Mouse (Mus musculus): ENCODE measurements around the gene Fbrs.
"Not testable (repeated sequence)": the region's sequence is repeated elsewhere in the genome, so short reads cannot be mapped to it uniquely, and the experiment has no call there.

Gene Fbrs

DNA sequence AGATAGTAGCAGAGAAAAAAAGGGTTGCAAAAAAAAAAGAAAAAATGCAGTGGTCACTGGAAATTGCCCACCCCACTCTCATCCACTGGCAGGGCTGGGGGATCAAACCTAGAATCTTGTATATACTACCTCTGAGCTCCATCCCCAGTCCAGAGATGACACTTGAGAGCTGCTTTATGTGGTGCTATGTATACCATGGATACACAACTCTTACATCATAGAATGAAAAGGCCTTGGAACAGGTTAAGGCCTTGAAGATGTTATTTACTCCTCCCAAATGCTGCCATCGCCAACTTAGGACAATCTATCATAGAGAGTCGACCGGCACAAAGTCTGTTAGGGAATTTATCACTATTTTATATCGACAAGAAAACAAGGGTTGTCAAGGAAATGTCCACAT is 2.1 kb upstream of the Fbrs start:
- no peak for DNase-seq

- DNase-seq: peak; percentile 99
Observed at GRCm38 (mm10) chr7:127477687-127478634, 1.0 kb upstream of the Fbrs start.

DNA sequence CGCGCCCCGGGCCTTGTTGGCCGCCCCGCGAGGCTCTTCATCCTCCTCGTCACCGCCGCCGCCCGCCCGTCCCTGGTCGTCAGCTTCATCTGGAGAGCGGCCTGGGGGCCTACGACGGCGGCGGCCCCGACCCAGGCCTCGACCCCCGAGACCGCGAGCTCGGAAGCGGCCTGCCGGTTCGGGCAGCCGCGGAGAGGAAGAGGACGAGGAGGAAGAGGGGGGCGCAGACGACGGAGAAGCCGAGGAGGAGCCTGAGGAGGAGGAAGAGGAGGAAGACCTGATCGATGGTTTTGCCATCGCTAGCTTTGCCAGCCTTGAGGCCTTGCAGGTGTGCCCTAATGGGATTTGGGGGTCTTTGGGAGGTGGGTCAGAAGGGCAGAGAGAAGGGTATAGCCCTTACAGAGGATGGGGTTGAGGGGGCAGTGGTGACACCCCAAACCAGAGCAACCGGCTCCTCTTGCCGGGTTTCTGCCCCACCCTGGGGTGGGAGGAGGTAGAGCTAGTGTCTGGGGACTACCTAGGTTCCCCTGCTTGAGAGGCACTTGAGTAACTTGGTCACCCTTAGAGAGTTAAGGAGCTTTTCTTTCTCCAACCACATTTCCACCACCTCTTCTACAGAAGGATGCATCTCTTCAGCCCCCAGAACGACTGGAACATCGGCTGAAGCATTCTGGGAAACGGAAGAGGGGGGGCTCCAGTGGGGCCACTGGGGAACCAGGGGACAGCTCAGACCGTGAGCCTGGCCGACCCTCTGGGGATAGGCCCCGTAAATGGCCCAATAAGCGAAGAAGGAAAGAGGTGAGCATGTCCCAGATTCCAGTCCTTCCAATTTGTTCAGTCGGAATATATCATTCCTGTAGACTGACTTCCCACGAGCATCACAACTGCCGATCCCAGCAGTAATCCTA is 573 bp downstream of the Fbrs start:
- DNase-seq: peak; percentile 29

DNA sequence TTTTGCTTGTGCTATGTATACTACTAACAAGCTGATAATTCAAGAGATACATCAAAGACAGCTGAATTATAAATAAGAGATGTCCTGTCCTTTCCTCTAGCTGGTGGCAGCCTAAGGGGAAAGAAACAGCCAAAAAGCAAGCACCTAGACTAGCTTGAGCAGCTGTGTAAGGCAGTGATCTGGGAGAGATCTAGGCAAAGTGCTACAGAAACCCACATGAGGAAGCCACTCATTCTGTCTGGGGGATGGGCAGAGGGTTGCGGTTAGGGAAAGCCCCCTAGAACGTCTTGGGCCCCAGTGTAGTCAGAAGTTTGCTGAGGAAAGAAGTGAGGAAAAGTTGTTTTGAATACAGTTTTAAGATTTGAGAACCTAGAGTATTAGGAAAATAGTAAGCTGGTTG is 1.3 kb downstream of the Fbrs start:
- DNase-seq: no peak

DNA sequence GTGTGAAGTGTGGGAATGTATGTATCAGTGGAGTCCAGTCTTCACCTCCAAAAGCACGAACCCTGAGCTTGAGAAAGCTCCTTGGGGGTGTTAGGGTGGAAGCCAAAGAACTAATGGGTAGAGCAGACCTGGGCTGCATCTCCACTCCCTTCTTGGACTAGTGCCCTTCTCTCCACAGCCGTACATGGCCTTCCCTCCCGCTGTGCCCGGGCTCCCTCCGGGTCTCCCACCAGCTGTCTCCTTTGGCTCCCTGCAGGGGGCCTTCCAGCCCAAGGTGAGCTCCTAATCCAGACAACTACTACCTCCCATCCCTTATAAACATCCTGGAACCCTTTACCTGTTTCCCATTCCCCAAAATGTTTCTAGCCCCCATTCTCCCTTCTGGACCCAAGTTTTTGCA is 6.4 kb downstream of the Fbrs start:
- DNase-seq: no peak

GRCm38 (mm10) chr7:127488364-127488763 is 9.4 kb downstream of the Fbrs start:
- not testable (repeated sequence) for DNase-seq

DNA sequence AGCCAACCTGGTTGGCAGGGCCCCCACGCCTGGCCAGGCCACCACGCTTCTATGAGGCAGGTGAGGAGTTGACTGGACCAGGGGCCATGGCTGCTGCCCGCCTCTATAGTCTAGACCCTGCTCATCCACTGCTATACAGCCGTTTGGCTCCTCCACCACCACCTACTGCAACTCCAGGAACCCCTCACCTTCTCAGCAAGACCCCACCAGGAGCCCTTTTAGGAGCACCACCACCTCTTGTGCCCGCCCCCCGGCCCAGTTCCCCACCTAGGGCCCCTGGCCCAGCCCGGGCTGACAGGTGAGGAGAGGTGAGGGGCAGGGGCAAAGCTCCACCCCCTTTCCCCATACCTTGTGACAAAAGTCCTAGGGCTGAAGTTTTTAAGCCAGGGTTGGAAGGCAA is 11.0 kb downstream of the Fbrs start:
- no peak for DNase-seq

GRCm38 (mm10) chr7:127491846-127492245 is 12.8 kb downstream of the Fbrs start:
- no peak for DNase-seq

- DNase-seq: no peak
Observed at GRCm38 (mm10) chr7:127494648-127495047, 15.6 kb downstream of the Fbrs start.

GRCm38 (mm10) chr7:127497382-127497781 is 18.4 kb downstream of the Fbrs start:
- DNase-seq: no peak

- peak; percentile 47 for DNase-seq
Observed at GRCm38 (mm10) chr7:127498407-127498806, 19.4 kb downstream of the Fbrs start.

DNA sequence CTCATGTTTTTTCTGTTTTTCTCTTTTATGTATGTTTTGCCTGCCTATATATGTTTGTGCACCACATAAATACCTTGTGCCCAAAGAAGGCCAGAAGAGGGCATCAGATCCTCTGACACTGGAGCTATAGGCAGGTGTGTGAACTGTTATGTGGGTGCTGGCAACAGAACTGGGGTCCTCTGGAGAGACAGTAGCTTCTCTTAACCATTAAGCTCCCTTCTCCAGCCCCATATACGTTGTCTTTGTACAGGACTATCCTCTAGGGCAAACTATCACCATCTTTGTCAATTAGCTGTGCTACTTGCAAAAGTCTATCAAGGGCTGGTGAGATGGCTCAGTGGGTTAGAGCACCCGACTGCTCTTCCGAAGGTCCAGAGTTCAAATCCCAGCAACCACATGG is 29.3 kb downstream of the Fbrs start:
- no peak for DNase-seq

- DNase-seq: not testable (repeated sequence)
Observed at GRCm38 (mm10) chr7:127509830-127510229, 30.8 kb downstream of the Fbrs start.

- DNase-seq: peak; percentile 16
Observed at GRCm38 (mm10) chr7:127511241-127511640, 32.2 kb downstream of the Fbrs start.

DNA sequence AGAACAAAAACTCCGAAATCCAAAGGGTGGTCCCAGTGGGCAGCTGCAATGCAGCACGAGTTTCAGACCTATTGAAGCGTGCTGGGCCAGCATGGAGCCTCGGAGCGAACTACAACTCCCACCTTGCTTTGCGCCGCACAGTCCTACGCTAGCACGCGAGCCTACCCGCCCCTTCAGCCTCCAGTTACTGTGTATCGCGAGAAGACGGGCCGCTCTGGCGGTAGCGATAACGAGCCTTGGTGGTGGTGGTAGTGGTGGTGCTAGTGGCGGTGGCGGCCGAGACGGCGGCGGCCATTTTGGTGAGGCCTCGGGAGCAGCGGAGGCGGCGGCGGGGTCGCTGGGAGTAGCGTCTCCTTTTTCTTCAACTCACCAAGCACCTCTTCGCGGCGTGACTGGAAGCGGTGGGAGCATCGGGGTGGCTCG is 32.8 kb downstream of the Fbrs start, which contains the start of gene Srcap:
TSS of gene Srcap (plus strand) at position 176 of the 423 bp plus-strand sequence.
- peak; percentile 95 for DNase-seq

DNA sequence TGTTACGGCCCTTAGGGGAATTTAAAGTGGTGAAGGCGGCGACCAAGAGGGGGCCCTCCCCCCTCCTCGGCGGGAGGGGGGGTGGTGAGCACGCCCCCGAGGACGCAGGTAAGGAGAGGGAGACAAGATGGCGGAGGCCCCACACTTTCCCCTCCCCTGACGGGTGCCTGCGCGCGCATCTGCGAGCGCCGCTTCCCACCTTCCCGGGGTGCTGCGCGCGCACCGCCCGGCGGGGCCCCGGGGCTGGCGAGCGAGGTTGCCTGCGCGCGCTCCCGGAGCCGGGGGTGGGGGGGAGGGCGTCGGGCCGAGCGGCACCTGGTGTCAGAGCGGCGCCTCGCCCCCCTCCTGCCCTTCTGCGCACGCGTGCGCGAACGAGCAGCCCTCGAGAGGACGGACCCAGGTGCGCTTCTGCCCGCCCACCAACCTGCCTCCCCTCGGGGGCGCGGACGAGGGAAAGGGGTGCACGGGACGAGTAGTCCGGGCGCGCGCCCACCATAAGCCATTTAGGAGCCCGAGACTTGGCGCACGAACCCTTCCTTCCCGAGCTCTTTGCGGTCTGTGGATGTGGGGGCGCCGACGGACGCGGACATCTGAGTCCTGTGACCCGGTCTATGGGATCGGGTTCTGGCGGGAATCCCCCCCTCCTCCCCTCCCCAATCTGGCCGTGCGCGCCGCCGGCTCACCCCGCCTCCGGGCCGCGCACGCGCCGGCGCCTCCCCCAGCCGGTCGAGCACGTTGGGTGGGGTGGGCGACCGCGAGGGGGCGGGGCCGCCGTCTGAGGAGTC is 33.4 kb downstream of the Fbrs start:
- peak; percentile 91 for DNase-seq

GRCm38 (mm10) chr7:127513016-127513390 is 34.0 kb downstream of the Fbrs start:
- no peak for DNase-seq

- DNase-seq: no peak
Observed at GRCm38 (mm10) chr7:127513781-127514180, 34.8 kb downstream of the Fbrs start.

DNA sequence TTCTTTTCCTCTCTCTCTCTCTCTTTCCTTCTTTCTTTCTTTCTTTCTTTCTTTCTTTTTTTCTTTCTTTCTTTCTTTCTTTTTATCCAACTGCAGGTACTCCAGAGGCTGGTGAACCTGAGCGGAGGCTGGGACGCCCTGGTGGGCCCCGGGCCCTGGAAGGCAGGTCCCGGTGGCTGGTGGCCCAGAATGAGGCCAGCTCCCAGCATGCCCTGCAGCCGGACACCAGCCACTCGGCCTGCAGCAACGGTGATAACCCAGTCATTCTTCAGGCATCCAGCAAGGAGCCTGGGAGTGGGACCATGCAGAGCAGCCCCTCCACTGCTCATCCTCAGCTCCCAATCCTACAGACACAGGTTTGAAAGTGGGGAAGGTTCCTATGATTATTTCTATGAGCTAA is 36.8 kb downstream of the Fbrs start:
- DNase-seq: no peak

DNA sequence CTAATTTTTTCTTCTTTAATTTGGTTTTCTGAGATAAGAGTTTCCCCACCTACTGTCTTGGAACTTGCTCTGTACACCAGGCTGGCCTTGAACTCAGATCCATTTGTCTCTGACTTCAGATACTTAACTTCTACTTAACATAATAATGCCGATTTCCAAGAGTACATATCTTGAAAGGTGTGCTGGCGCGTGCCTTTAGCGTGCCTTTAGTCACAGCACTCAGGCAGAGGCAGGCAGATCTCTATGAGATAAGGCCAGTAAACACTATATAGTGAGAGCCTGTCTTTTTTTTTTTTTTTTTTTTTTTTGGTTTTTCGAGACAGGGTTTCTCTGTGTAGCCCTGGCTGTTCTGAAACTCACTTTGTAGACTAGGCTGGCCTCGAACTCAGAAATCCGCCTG is 37.3 kb downstream of the Fbrs start:
- DNase-seq: no peak

- no peak for DNase-seq
Observed at GRCm38 (mm10) chr7:127519284-127519683, 40.3 kb downstream of the Fbrs start, which contains the start of gene Gm42715. Gene Gm42715 (plus strand): TSS chr7:127519584.

Measured in kidney, adult 18-20 months (tissue).